Mouse (Mus musculus) CD8-positive naive resting alpha-beta T cell, adult 2 months (primary cell): ENCODE results near the gene Catip.
"Not testable (repeated sequence)": the region's sequence is repeated elsewhere in the genome, so short reads cannot be mapped to it uniquely, and the experiment has no call there.

ENCODE experiments used
- DNase-seq, 2 experiments: peaks; one replicate each; pipeline ENCODE4 v3.0.0; 2022; ENCODE audit warnings: low read depth in 2 of 2, low spot score in 2 of 2

Gene Catip

DNA sequence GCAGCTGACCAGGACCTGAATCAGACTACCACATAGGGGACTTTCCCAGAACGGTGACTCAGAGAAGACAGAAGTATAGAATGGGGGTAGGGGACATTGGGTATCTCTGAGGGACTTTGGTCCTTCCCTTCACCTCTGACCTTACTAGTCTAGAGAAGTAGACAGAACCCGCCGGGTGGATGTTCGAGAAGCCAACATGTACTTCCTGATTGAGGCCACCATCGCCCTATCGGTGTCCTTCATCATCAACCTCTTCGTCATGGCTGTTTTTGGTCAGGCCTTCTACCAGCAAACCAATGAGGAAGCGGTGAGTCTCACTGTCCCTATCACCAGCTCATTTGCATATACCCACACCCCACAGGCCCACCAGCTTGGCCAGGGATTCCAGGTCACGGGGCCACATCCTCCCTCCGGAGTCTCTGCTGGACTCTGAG, 19.7 kb downstream of the Catip start:
- DNase-seq: no peak

DNA sequence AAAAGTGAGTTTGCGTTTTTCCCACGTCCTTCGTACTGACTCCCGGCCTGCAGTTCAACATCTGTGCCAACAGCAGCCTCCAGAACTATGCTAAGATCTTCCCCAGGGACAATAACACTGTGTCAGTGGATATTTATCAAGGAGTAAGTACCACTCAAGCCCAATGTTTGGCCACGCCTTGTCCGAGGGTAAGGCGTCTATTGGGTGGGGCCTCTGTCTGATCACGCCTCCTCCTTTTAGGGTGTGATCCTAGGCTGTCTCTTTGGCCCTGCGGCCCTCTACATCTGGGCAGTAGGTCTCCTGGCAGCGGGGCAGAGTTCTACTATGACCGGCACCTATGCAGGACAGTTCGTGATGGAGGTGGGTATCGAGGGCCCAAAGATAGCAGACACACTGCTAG, 21.5 kb downstream of the Catip start:
- no peak for DNase-seq

DNA sequence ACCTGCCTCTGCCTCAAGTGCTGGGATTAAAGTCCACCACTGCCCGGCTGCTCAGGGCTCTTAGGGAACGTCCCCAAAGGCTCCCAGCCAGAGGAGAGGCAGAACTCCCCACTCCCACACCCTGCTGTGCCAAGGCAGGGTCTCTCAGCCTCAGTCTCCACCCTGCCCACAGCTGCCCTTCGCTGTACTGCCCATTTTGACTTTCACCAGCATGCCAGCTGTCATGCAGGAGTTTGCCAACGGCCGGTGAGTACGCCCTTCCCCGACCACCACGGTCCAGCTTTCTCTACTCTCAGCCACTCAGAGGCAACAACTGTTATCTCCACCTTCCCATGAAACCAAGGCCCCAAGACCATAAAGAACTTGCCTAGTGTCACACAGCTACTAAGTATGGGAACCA, 22.6 kb downstream of the Catip start:
- DNase-seq: no peak

DNA sequence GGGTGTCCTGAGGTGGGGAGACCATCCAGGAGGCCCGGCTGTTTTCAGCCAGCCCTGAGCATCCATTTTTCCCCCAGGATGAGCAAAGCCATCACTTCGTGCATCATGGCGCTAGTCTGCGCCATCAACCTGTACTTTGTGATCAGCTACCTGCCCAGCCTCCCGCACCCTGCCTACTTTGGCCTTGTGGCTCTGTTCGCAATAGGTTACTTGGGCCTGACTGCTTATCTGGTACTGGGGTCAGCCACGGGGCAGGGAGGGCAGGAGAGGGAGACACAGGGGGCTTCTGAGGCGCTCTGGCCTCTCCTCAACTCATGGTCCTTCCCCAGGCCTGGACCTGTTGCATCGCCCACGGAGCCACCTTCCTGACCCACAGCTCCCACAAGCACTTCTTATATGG, 23.2 kb downstream of the Catip start:
- DNase-seq: no peak

DNA sequence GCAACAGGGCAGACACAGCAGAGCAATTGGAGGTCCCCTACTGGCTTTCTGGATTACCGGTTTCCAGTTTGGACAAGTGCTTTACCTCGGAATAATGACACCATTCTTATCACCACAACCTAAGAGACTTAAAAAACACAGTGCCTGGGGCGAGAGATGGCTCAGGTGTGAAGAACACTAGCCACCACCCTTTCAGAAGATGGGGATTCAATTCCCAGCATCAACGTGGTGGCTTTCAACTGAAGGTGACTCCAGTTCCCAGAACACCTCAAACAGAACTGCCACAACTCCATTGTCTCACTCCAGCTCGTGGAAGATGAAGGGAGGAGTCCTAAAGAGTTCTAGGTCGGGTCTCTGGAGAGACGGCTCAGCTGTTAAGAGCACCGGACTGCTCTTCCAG, 23.6 kb downstream of the Catip start:
- DNase-seq: no peak

DNA sequence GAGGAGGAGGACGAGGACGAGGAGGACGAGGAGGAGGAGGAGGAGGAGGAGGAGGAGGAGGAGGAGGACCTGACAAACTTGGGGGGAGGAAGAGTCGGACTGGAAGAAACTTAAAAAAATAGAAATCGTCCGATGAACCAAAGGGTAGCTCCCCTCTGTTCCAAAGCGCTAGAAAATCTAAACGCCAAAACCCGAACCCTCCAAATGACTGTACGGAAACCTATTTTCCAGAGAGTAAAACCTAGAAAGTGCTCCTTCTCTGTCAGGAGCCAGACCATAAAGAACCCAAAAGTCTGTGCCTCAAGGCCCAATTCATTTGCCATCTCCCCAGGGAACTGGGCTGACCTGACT, 24.4 kb downstream of the Catip start:
- DNase-seq: no peak

DNA sequence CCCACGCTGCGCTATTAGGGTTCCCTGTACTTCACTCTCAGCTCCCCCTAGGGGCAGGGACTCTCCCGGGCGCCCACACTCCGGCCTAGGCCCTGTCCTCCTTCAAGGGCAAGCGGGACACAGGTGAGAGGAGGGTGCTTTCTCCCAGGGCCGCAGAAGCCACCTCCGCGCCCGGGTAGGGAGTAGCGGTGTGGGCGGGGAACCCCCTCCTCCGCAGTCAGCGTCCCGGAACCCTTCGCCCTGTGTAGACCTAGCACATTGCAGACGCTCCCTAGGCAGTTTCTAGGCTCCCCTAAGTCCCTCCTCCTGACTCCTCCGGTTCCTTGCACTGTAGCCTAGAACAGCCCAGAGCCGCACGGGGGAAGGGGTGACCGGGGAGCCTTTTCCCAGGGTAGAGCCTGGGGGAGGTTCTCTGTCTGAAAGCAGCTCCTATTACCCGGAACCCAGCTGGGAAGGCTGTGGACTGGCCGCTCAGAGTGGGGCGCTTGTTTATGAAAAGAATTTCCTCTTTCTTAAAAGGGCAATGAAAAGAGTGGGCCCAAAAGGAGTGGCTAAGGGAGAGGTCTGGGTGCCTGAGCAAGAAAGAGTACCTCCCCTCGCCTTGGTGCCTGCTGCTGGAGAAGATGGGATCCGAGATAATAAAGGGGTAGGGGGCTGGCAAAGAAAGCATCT, 24.9 kb downstream of the Catip start:
- peak; percentile 92 to 99 for DNase-seq

DNA sequence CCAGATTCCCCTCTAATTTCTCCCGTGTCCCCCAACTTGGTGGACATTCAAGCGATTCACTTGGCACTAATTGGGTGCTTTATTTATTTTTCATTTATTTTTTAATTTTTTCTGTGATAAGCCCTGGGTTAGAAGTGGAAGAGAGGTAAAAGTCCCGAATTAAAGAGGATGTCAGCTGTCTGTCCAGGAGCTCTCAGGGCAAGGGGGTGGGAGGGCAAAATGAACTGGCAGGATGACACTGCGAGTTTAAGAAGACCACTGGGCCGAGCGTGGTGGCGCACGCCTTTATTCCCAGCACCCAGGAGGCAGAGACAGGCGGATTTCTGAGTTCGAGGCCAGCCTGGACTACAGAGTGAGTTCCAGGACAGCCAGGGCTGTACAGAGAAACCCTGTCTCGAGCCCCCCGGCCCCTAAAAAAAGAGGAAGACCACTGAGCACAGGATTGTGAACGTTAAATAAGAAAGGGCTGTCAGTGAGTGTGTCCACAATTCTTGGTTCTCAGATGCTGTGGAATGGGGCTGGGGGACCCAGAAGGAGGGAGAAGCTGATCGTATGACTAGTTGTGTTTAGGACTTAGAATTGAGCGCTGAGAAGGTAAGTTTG, 25.6 kb downstream of the Catip start:
- no peak for DNase-seq

DNA sequence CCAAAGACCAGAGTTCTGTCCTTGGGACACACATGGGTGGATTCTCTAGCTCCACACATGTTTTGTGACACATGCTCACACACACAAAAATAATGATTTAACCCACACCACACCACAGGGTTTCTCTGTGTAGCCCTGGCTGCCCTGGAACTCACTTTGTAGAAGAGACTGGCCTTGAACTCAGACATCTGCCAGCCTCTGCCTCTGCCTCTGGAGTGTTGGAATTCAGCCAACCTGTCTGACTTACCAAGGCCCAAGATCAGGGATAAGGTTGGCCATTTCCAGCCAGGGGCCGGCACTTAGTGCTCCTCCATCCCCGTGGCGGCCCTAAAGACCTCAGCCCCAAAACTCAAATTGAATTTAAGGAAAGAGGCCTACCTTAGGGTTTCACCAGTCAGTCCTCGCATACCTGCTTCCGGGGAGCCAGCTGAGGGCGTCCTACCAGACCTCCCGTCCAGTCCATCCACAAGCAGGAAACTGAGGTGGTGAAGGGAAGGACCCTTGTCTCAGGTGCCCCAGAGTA, 26.6 kb downstream of the Catip start:
- DNase-seq: no peak

DNA sequence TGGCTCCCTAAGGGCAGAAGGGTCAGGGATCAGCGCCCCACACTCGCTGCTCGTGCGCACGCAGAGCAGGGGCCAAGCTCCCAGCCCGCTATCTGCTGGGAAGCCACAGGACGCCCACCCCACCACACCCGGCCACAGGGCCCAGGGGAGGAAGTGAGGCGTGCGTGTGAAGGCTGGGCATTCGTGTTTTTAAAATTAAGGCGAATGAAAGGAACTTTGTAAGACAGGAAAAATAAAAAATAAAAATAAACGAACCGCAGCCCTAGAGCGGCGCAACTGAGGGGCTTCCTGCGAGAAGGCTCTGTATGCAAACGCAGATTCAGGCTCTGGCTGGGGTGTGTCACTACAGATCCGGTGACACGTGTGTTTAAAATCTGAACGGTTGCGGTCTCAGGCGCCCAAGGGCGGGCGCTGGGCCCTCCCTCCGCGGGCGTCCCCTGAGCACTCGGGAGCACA, 28.0 kb downstream of the Catip start:
- peak; percentile 48 to 61 for DNase-seq

DNA sequence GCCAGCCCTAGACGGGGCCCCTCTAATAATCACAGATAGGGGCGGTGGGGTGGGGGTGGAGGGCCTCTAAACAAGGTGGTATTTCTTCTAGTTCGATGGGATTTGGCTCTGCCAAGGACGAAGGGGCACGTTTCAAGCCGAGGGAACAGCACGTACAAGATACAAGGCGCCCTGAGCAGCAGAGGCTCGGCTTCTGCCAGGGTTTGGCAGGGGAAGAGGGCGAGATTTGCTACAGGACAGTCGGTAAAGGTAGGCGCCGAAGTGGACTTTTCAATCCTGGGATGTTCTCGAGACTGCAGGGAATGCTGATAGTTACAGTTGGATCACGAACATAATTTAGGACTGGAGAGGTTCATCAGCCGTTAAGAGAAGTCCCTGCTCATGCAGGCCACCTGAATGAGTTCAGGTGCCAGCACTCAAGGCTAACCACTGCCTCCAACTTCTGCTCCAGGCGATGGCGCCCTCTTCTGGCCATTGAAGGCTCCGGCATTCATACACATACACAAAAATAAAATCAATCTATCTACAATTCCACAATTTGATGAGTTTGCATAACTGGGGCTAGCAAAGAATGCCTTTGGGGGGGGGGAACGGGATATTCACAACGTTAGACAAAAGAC, 28.5 kb downstream of the Catip start:
- DNase-seq: peak; percentile 64 to 76

DNA sequence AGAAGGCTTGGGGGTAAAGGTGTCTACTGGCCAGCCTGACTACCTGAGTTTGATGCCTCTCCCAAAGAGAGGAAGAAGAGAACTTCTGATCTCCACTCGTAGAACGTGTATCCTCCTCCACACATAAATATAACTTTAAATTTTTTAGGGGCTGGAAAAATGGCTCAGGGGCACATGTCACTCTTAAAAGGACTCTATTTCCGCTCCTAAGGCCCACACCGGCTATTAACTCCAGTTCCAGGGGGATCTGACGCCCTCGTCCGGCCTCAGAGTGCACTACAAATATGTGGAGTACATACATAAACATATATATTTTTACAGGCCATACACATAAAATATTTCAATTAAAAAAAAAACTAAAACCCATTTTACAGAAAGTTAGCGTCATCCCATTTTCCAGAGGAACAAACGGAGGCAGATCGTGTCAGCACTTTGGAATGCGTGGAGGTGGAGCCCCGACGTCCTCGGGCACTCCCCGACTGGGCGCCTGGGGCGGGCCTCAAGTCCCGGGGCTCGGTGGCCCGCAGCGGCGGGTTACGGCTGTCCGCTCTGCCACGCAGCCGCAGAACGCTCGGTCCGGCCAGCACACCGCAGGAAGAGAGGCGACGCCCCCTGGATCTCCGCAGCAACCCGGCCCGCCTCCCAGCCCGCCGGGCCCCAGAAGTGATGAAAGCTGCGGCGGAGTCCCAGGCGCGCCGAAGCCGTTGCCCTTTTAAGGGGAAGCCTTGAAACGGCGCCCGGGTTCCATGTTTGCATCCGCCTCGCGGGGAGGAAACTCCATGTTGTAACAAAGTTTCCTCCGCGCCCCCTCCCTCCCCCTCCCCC, 29.2 kb downstream of the Catip start, which contains the start of gene Ctdsp1:
Ctdsp1 (plus strand) TSS at position 586 of the 825 bp plus-strand sequence.
- peak; percentile 83 to 91 for DNase-seq

DNA sequence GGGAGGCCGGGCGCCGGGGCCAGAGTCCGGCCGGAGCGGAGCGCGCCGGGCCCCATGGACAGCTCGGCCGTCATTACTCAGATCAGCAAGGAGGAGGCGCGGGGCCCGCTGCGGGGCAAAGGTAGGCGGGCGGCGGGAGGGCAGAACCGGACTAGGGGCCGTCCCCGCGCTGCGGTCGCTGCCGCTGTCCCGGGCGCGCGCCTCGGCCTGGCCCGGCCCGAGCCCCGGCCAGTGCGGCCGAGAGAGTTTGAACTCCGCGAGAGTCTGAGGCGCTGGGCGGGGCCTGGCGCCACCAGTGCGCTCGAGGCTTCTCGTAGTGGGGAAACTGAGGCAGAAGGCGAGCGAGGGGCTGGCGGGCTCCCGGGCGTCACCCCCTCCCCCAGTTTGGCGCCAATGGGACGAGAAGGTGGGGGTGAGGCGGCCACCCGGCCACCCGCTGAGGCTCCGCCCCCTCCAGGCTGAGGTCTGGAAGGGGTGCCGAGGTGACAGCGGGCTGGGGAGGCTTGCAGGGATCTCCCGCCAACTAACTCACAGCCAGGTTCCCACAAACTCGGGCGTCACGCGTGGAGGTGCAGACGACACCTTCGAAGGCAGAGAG, 30.0 kb downstream of the Catip start:
- peak; percentile 44 to 49 for DNase-seq

DNA sequence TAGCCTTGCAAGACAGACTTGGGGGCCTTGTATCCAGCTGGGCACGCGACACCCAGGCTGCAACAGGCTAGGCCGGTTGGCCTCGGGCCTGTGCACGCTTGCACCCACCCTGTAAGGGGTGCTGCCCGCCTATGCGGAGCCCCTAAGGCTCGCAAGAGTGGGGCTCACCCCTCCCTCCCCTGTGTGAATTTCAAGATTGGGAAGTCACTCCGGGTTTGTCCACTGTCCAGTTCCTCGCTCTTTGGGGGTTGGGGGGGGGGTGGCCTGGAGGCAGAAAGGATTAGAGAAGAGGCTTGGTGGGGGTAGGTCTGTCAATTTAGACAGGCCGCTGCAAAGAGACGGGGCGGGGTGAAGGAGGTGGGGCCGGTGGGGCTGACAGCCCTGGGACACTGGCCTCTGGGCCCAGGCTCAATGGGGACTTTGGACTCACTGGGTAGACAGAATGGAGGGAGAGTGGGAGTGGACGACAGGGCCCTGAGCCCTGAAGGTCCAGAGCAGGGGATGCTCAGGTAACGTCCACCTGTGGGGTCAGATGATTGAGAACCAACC, 30.6 kb downstream of the Catip start:
- DNase-seq: no peak

DNA sequence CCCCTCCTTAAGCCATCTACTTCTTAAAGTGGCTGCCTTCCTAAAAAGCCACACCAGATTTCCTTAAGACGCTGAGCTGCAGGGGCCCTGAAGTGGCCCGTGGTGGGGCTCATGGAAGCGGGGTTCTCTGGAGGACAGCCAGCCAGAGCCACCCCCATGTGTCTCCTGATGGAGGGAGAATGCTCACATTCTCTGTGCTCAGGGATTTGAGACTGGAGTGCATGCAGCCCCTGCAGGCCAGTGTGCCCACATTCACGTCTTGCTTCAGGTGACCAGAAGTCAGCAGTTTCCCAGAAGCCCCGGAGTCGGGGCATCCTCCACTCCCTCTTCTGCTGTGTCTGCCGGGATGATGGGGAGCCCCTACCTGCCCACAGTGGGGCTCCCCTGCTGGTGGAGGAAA, 31.1 kb downstream of the Catip start:
- DNase-seq: no peak

DNA sequence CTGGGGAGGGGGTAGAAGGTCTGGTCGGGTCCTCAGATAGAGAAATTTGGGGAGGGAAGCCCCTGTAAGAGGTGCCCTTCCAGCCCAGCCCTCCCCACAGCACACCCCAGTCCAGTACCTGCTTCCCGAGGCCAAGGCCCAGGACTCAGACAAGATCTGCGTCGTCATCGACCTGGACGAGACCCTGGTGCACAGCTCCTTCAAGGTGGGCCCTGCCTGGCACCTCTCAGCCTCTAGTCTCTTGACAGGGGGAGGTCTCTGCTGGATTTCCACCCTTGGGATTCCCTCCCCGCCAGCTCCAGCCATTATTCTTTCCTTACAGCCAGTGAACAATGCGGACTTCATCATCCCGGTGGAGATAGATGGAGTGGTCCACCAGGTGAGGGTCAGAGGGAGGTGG, 31.8 kb downstream of the Catip start:
- DNase-seq: no peak

DNA sequence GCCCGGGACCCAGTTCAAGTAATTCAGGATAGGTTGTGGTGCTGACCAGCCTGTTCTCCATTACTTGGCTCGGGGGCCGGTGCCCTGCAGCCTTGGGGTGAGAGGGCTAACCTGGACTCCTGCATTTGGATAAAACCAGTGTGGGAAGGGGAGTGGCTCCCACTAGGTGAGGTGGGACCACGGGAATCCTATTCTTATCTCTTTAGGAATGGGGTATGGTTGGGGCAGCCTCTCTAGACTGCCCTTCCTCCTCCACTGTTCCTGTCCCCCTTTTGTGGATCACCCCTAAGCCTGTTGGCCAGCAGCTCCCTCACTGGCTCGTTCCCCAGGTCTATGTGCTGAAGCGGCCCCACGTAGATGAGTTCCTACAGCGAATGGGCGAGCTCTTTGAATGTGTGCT, 32.4 kb downstream of the Catip start:
- no peak for DNase-seq

DNA sequence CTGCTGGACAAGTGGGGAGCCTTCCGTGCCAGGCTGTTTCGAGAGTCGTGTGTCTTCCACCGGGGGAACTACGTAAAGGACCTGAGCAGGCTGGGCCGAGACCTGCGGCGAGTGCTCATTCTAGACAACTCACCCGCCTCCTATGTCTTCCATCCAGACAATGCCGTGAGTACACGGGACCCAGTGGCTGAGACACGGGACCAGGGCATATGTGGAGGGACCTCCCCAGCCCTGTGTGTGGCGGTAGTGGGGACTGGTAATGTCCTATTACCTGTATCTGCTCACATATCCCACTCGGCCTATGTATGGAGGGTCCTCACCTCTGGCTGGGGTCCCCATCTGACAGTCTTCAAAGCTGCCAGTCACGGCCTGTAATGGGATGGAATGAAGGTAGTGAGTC, 33.0 kb downstream of the Catip start:
- no peak for DNase-seq

DNA sequence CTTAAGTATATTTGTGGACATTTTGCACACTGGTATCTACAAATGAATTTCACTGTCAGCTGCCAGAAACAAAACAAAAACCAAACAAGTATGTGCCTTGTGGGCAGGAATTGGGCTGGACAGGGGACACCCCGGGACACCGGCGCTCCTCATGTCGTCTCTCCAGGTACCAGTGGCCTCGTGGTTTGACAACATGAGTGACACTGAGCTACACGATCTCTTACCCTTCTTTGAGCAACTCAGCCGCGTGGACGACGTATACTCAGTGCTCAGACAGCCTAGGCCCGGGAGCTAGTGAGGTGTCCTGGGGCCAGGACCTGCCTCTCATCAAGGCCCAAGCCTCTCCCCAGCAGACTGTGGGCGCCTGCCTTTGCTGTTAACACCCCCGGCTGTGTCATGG, 33.4 kb downstream of the Catip start:
- no peak for DNase-seq

DNA sequence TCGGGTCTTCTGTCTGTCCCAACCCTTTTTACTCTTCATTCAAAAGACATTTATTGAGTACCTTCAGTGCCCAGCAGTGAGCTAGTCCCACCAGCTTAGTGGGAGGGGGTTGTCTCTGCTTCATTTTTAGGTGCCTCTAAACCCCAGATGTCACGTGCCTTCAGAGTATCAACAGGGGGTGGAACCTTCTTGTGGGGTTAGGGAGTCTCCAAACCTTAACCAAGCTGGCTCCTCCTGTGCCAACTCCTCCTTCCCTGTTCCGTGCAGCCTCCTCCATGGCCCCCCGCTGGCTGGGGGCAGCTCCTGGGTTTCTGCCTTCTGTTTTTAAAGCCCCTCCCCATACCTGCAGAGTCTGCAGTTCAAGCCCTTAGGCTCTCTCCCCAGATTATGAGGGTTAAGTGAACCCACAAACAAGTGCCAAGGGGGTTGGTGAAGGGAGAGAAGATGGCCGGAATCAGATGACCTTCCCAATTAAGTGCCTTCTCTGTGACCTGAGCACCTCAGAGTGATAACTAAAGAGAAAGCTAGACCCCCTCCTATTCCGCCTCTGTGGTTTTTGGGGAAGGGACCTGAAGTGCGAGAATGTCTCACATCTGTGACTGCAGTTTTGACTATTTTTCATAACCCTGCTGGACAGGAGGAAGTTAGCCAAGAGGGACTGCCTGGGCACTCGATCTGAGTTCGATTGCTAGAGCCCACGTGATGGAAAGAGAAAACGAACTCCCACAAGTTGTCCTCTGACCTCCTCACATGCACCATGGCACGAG, 34.7 kb downstream of the Catip start:
- DNase-seq: not testable (repeated sequence)
